Mouse (Mus musculus) bone marrow macrophage, adult 2 months (primary cell): ENCODE data around the gene Eps15. TPM values are rescaled to one million over a fixed set of nuclear protein-coding genes. Genes with fewer than 3 reads are reported as not detected.

Source experiments
- H3K27ac ChIP-seq: 2 replicates; pipeline ENCODE4 v1.5.1; 2012; ENCODE audit warnings: low read depth, low read length; ENCODE audit not compliant: insufficient read depth
- H3K4me1 ChIP-seq: 2 replicates; pipeline ENCODE4 v1.6.1; 2012; ENCODE audit warnings: low read length; ENCODE audit not compliant: control insufficient read depth, insufficient read depth
- H3K4me3 ChIP-seq: 2 replicates; pipeline ENCODE4 v1.5.1; 2012; ENCODE audit warnings: mild to moderate bottlenecking, low read length, moderate library complexity; ENCODE audit not compliant: insufficient read depth
- CTCF ChIP-seq: IDR thresholded peaks from 2 replicates; pipeline ENCODE4 v1.5.1; 2012; ENCODE audit warnings: low read depth, mild to moderate bottlenecking, low read length, moderate library complexity
- POLR2A ChIP-seq: IDR thresholded peaks from 2 replicates; pipeline ENCODE4 v1.6.1; 2012; ENCODE audit warnings: mild to moderate bottlenecking, low read depth, low read length, borderline replicate concordance
- polyA plus RNA-seq: library from polyadenylated mRNA; stranded (reverse); fragments of >200 nt; gene quantifications from 2 replicates; pipeline ENCODE4 v1.2.4, GENCODE M21; 2012; ENCODE audit not compliant: missing spikeins, insufficient read depth, insufficient read length

Gene Eps15
- polyA plus RNA-seq = 137 and 156 TPM in 2 replicates

DNA sequence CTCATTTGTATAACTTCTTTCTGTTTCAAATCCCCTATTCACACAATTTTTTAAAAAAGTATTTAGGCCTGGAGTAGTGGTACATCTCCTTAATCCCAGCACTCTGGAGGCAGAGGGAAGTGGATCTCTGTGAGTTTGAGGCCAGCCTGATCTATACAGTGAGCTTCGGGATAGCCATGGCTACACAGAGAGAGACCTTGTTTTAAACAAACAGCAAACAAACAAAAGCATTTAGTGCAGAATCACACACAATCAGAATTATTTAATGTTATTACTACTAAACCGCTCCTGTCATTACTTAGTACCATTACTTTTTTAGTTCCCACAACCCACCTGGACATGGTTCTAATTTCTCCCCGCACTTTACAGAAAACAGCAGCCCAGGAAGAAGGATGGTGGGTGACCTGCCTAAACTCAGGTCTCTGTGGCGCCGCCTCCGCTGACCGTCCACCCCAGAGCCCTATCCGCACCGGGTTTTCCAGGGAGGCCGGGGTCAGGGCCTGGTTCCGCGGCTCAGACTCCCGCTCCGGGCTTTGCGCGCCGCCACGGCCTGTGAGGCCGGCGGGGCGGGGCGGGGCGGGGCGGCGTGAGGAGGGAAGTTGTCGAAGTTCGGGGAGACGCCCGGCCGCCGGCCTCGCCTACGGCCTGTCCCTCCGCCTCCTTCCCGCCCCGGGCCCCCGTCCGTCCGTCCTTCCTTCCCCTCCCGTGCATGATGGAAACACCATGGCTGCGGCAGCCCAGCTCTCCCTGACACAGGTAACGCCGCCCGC is at the start of gene Eps15:
TSS of gene Eps15 (plus strand) at position 580 of the 770 bp plus-strand sequence.
- H3K4me1 ChIP-seq = peaks cover 17% of the 10 kb centered on the region
- TF ChIP-seq CTCF (no peak), POLR2A (0 out of 2 replicates have a peak, but pooled peaks have one; percentile 20)
- peak within 1 kb of the TSS; percentile 99 for H3K4me3 ChIP-seq
- H3K27ac ChIP-seq = peak within 1 kb of the TSS; percentile 45

DNA sequence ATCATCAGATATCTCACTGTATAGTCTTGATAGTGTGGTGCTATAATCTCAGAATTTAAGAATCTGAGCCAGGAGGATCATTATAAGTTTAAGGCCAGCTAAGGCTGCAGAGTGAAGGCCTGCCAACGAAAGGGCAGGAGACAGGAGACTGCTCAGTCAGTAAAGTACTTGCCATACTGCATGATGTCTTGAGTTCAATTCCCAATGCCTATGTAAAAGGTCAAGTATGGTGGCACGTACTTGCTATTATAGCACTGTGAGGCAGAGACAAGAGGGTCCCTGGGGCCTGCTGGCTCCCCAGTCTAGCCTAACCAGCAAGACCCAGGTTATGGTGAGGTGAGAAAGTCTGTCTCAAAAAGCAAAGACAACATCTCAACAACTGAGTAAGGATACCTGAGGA is 45.9 kb upstream of the Eps15 start, which contains the start of gene Calr4:
TSS of gene Calr4 (plus strand) at position 301 of the 400 bp plus-strand sequence.
- H3K27ac ChIP-seq = no peak within 1 kb of the TSS
- TF ChIP-seq CTCF (no peak), POLR2A (no peak)
- peaks cover 4% of the 10 kb centered on the region; the same call in 1 of the 2 replicates for H3K4me1 ChIP-seq
- H3K4me3 ChIP-seq = no peak within 1 kb of the TSS

- H3K4me3 ChIP-seq = no peak overlapping the region
- peaks cover 4% of the 10 kb centered on the region; the same call in 1 of the 2 replicates for H3K4me1 ChIP-seq
- no peak for TF ChIP-seq POLR2A
- no peak for TF ChIP-seq CTCF
- no peak overlapping the region for H3K27ac ChIP-seq
These were observed 45.2 kb upstream of the Eps15 start for GRCm38 (mm10) chr4:109234806-109235350.

- TF ChIP-seq CTCF (no peak), POLR2A (no peak)
- no peak overlapping the region for H3K4me3 ChIP-seq
- H3K27ac ChIP-seq = no peak overlapping the region
- H3K4me1 ChIP-seq = peaks cover 5% of the 10 kb centered on the region; the same call in 1 of the 2 replicates
These were observed 43.7 kb upstream of the Eps15 start for GRCm38 (mm10) chr4:109236186-109236879.

DNA sequence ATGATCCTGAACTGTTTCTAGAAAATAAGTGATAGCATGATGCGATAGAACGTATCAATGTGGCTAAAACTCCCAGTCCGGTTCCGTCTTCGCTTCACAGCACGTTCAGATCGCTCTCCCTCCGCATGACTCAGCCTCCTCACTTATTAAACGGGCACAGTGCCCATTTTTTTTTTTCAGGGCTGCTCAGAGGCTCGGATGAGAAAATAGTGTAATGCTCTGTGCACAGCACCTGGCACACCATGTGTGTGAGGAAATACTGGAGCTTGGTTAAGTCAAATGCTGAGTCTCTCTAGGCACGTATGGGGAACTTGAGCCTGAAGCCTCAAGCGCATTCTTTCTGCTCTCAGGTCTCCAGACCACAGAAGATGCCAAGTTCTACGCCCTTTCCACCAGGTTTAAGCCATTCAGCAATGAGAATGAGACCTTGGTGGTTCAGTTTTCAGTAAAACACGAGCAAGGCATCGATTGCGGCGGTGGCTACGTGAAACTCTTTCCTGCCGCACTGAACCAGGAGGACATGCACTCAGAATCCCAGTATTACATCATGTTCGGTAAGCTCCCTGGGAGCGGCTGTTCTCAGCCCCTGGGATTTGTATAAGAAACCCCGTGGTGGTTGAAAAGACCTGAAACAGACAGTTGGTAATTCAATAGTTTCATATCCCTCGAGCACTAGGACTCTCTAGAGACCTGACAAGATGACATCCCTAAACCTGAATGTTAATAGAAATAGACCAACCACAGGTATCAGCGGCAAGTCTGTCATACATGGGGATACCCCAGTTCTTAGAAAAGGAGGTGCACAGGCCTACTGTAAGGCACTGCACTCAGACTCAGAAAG is 41.4 kb upstream of the Eps15 start:
- H3K4me1 ChIP-seq = peaks cover 8% of the 10 kb centered on the region
- TF ChIP-seq POLR2A = no peak
- no peak for TF ChIP-seq CTCF
- no peak overlapping the region for H3K27ac ChIP-seq
- H3K4me3 ChIP-seq = no peak overlapping the region

DNA sequence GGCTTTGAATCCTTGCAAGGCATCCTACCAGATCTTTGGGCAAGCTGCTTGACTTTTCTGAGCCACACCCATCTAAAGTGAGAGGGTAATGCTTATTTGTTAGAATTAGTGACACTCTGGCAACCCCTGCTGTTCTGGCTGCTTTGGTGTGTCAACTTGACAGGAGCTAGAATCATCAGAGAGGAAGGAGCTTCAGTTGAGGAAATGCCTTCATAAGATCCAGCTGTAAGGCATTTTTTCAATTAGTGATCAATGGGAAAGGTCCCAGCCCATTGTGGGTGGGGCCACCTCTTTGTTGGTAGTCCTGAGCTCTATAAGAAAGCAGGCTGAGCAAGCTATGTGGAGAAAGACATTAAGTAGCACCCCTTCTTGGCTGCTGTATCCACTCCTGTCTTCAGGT is 38.8 kb upstream of the Eps15 start:
- TF ChIP-seq CTCF (no peak), POLR2A (no peak)
- Histone ChIP-seq H3K4me3 (no peak overlapping the region), H3K27ac (no peak overlapping the region), H3K4me1 (peaks cover 15% of the 10 kb centered on the region)

GRCm38 (mm10) chr4:109241934-109242333 is 38.1 kb upstream of the Eps15 start:
- Histone ChIP-seq H3K27ac (no peak overlapping the region), H3K4me1 (peaks cover 15% of the 10 kb centered on the region), H3K4me3 (no peak overlapping the region)
- TF ChIP-seq CTCF (no peak), POLR2A (no peak)

DNA sequence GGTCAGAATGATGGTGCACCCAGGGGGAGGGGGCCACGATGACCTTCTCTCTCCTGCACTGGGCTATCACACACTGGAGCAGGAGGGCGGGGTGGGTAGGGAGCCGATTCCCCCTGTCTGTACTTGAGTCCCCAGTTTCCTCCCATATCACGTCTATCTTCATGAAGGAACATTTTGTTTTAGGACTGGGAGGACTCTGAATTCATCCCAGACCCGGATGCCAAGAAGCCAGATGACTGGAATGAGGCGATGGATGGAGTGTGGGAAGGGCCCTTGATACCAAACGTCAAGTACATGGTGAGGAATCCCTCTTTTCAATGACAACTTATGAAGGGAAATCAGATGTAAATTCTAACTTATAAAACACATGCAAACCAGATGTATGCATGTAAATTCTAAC is 35.6 kb upstream of the Eps15 start:
- Histone ChIP-seq H3K4me1 (peaks cover 15% of the 10 kb centered on the region), H3K4me3 (no peak overlapping the region), H3K27ac (no peak overlapping the region)
- TF ChIP-seq POLR2A (no peak), CTCF (no peak)

- no peak overlapping the region for H3K4me3 ChIP-seq
- peaks cover 15% of the 10 kb centered on the region for H3K4me1 ChIP-seq
- TF ChIP-seq POLR2A = no peak
- TF ChIP-seq CTCF = no peak
- no peak overlapping the region for H3K27ac ChIP-seq
These were observed 35.0 kb upstream of the Eps15 start for GRCm38 (mm10) chr4:109245016-109245620.
